Mouse (Mus musculus) heart, postnatal 0 days (tissue): Measurements from ENCODE around the gene 1700029J07Rik. TPM values are rescaled to one million over a fixed set of nuclear protein-coding genes. Genes with fewer than 3 reads are reported as not detected.
A peak's percentile ranks its signal among the peaks of the same experiment; 100 is the strongest.

Experiments
- ATAC-seq: fragments of 200-750 bp; cut with Nextera tagmentation; 2 replicates; pipeline ENCODE4 v1.8.0; 2017; ENCODE audit warnings: low read depth, moderate number of reproducible peaks, moderate library complexity; ENCODE audit not compliant: insufficient read depth
- DNase-seq: peaks from one replicate; pipeline ENCODE4 v3.0.0-alpha.2; 2016; ENCODE audit warnings: low spot score
- H3K27ac ChIP-seq: fragments of 300-500 bp; sonication (generic); 2 replicates; pipeline ENCODE4 v1.5.1; 2014; ENCODE audit warnings: low read depth, mild to moderate bottlenecking
- H3K27me3 ChIP-seq: fragments of 300-500 bp; sonication (generic); 2 replicates; pipeline ENCODE4 v1.6.1; 2014; ENCODE audit warnings: low read length, mixed read lengths; ENCODE audit not compliant: control insufficient read depth, insufficient read depth
- H3K36me3 ChIP-seq: fragments of 300-500 bp; sonication (generic); replicated peaks from 2 replicates; pipeline ENCODE4 v1.6.1; 2014; ENCODE audit warnings: low read length, mixed read lengths; ENCODE audit not compliant: control insufficient read depth, insufficient read depth
- H3K4me1 ChIP-seq: fragments of 300-500 bp; sonication (generic); 2 replicates; pipeline ENCODE4 v1.6.1; 2014; ENCODE audit warnings: antibody characterized with exemption; ENCODE audit not compliant: control insufficient read depth, insufficient read depth
- H3K4me2 ChIP-seq: fragments of 300-500 bp; sonication (generic); 2 replicates; pipeline ENCODE4 v1.6.1; 2014; ENCODE audit warnings: low read depth, mild to moderate bottlenecking, low read length, moderate library complexity
- H3K4me3 ChIP-seq: fragments of 300-500 bp; sonication (generic); 2 replicates; pipeline ENCODE4 v1.5.1; 2014; ENCODE audit warnings: low read depth, low read length
- H3K9ac ChIP-seq: fragments of 300-500 bp; sonication (generic); replicated peaks from 2 replicates; pipeline ENCODE4 v1.6.1; 2014; ENCODE audit warnings: low read depth, low read length, mixed read lengths
- H3K9me3 ChIP-seq: fragments of 300-500 bp; sonication (generic); replicated peaks from 2 replicates; pipeline ENCODE4 v1.6.1; 2016; ENCODE audit warnings: low read length; ENCODE audit not compliant: control insufficient read depth
- CTCF ChIP-seq: IDR thresholded peaks from 2 replicates; pipeline ENCODE4 v1.5.1; 2016; ENCODE audit warnings: antibody characterized with exemption, control low read depth, low read depth
- EP300 ChIP-seq: IDR thresholded peaks from 2 replicates; pipeline ENCODE4 v1.6.1; 2016; ENCODE audit warnings: antibody characterized with exemption, low read depth
- WGBS: fragments of 180-500 bp; shearing (Covaris S2); extraction: QIAGEN DNeasy Blood & Tissue Kit; methylation state at CpG from one replicate; pipeline ENCODE4 v1.1.7; 2014; 5-methylcytosine and 5-hydroxymethylcytosine counted together
- polyA plus RNA-seq: library from polyadenylated mRNA; unstranded; fragments of >200 nt; fragmentation: Nextera tagmentation; extraction: Ambion mirVana; gene quantifications from 2 replicates; pipeline ENCODE4 v1.2.1, GENCODE M21; 2015
- total RNA-seq: library from RNA; depleted of rRNA; stranded (reverse); fragments of >200 nt; gene quantifications from 2 replicates; pipeline ENCODE4 v1.2.3, GENCODE M21; 2014; ENCODE audit warnings: low replicate concordance

1700029J07Rik gene
- total and polyA plus RNA-seq, 2 experiments from 2014 or later: 1.3 TPM; not detected in 1

- H3K4me2 ChIP-seq: peak overlapping the region; percentile 75
- no peak overlapping the region for H3K27ac ChIP-seq
- DNase-seq (no peak), ATAC-seq (no peak)
- TF ChIP-seq EP300 (no peak), CTCF (peak; percentile 28)
- peaks cover 10% of the 10 kb centered on the region; the same call in 1 of the 2 replicates for H3K4me1 ChIP-seq
- no peaks in the 10 kb centered on the region for H3K9me3 ChIP-seq
- peak overlapping the region; percentile 16; the same call in 1 of the 2 replicates for H3K4me3 ChIP-seq
- WGBS: 66% methylated on average over 2 of the region's 2 CpGs
- peaks cover 32% of the 10 kb centered on the region for H3K36me3 ChIP-seq
- H3K9ac ChIP-seq: no peak overlapping the region
- no peaks in the 10 kb centered on the region for H3K27me3 ChIP-seq
Measured at GRCm38 (mm10) chr8:45998228-45998627, 23.2 kb upstream of the 1700029J07Rik start.

GRCm38 (mm10) chr8:45995576-45995975, 20.5 kb upstream of the 1700029J07Rik start:
- no peaks in the 10 kb centered on the region for H3K9me3 ChIP-seq
- WGBS: 74% methylated on average over 3 of the region's 3 CpGs
- H3K27me3 ChIP-seq: no peaks in the 10 kb centered on the region
- no peak overlapping the region for H3K4me3 ChIP-seq
- no peak overlapping the region for H3K9ac ChIP-seq
- H3K4me2 ChIP-seq: no peak overlapping the region
- H3K36me3 ChIP-seq: peaks cover 50% of the 10 kb centered on the region
- peaks cover 7% of the 10 kb centered on the region; the same call in 1 of the 2 replicates for H3K4me1 ChIP-seq
- no peak for ATAC-seq
- H3K27ac ChIP-seq: no peak overlapping the region
- no peak for TF ChIP-seq EP300
- TF ChIP-seq CTCF: no peak
- no peak for DNase-seq

- TF ChIP-seq EP300 (no peak), CTCF (peak; percentile 5; the same call in 1 of the 2 replicates)
- Histone ChIP-seq H3K9ac (no peak overlapping the region), H3K4me3 (no peak overlapping the region), H3K9me3 (no peaks in the 10 kb centered on the region), H3K27ac (no peak overlapping the region), H3K27me3 (no peaks in the 10 kb centered on the region), H3K4me2 (no peak overlapping the region), H3K4me1 (peaks cover 2% of the 10 kb centered on the region; the same call in 1 of the 2 replicates), H3K36me3 (peaks cover 57% of the 10 kb centered on the region)
- ATAC-seq: no peak
- WGBS: 98% methylated on average over 2 of the region's 2 CpGs
- DNase-seq: no peak
Measured at GRCm38 (mm10) chr8:45994111-45994510, 19.1 kb upstream of the 1700029J07Rik start.

GRCm38 (mm10) chr8:45990631-45991310, 15.7 kb upstream of the 1700029J07Rik start:
- peaks cover 49% of the 10 kb centered on the region for H3K36me3 ChIP-seq
- no peaks in the 10 kb centered on the region for H3K9me3 ChIP-seq
- DNase-seq (no peak), ATAC-seq (no peak)
- no peak overlapping the region for H3K27ac ChIP-seq
- H3K27me3 ChIP-seq: no peaks in the 10 kb centered on the region
- no peak overlapping the region for H3K4me3 ChIP-seq
- no peaks in the 10 kb centered on the region for H3K4me1 ChIP-seq
- H3K9ac ChIP-seq: no peak overlapping the region
- TF ChIP-seq EP300: no peak
- TF ChIP-seq CTCF: no peak
- no peak overlapping the region for H3K4me2 ChIP-seq
- WGBS: 86% methylated on average over 4 of the region's 4 CpGs

- Histone ChIP-seq H3K36me3 (peaks cover 51% of the 10 kb centered on the region), H3K4me1 (no peaks in the 10 kb centered on the region), H3K9ac (no peak overlapping the region), H3K9me3 (no peaks in the 10 kb centered on the region), H3K4me2 (no peak overlapping the region), H3K4me3 (no peak overlapping the region), H3K27me3 (no peaks in the 10 kb centered on the region), H3K27ac (no peak overlapping the region)
- DNase-seq (no peak), ATAC-seq (no peak)
- TF ChIP-seq CTCF (no peak), EP300 (no peak)
- 58% methylated on average over 2 of the region's 2 CpGs for WGBS
Measured at GRCm38 (mm10) chr8:45988189-45988588, 13.1 kb upstream of the 1700029J07Rik start.

- WGBS: 72% methylated on average over 3 of the region's 3 CpGs
- H3K4me2 ChIP-seq: no peak overlapping the region
- H3K4me1 ChIP-seq: no peaks in the 10 kb centered on the region
- no peak for DNase-seq
- TF ChIP-seq CTCF (no peak), EP300 (no peak)
- H3K9me3 ChIP-seq: no peaks in the 10 kb centered on the region
- no peak for ATAC-seq
- H3K36me3 ChIP-seq: peaks cover 59% of the 10 kb centered on the region
- H3K4me3 ChIP-seq: no peak overlapping the region
- no peak overlapping the region for H3K9ac ChIP-seq
- no peak overlapping the region for H3K27ac ChIP-seq
- H3K27me3 ChIP-seq: no peaks in the 10 kb centered on the region
Measured at GRCm38 (mm10) chr8:45986665-45987064, 11.6 kb upstream of the 1700029J07Rik start.
